Mouse (Mus musculus): ENCODE data around the gene Kcnn4.

- TF ChIP-seq POLR2A (IDR thresholded peaks at IDR 0.05; ENCODE audit: low read depth, low read length), result no peak
- TF ChIP-seq CTCF (IDR thresholded peaks at IDR 0.05; ENCODE audit: extremely low read depth, insufficient read depth, insufficient read length, insufficient replicate concordance), result no peak
These were observed 1.7 kb downstream of the Kcnn4 start for GRCm38 (mm10) chr7:24371809-24372145.
